Mouse (Mus musculus) embryonic facial prominence, embryonic 11.5 days (tissue): ENCODE results near the gene Lrsam1. TPM values are rescaled to one million over a fixed set of nuclear protein-coding genes. Genes with fewer than 3 reads are reported as not detected.

Experiments used
- ATAC-seq: fragments of 200-750 bp; cut with Nextera tagmentation; replicated peaks from 2 replicates; pipeline ENCODE4 v1.8.0; 2017; ENCODE audit warnings: low read depth; ENCODE audit not compliant: insufficient number of reproducible peaks, low FRiP score, low TSS enrichment
- DNase-seq: peaks from one replicate; pipeline ENCODE4 v3.0.0-alpha.2; 2015; ENCODE audit warnings: low spot score
- H3K27ac ChIP-seq: fragments of 300-500 bp; sonication (generic); replicated peaks from 2 replicates; pipeline ENCODE4 v1.5.1; 2014; ENCODE audit warnings: mild to moderate bottlenecking, low read depth, low read length, control low read depth
- H3K27me3 ChIP-seq: fragments of 300-500 bp; sonication (generic); 2 replicates; pipeline ENCODE4 v1.6.1; 2014; ENCODE audit warnings: mild to moderate bottlenecking, low read length, moderate library complexity, mixed read lengths; ENCODE audit not compliant: control insufficient read depth, insufficient read depth
- H3K36me3 ChIP-seq: fragments of 300-500 bp; sonication (generic); replicated peaks from 2 replicates; pipeline ENCODE4 v1.6.1; 2014; ENCODE audit warnings: low read depth, mild to moderate bottlenecking, low read length, moderate library complexity, mixed read lengths; ENCODE audit not compliant: control insufficient read depth, insufficient read depth
- H3K4me1 ChIP-seq: fragments of 300-500 bp; sonication (generic); 2 replicates; pipeline ENCODE4 v1.6.1; 2014; ENCODE audit warnings: low read length, mixed read lengths; ENCODE audit not compliant: control insufficient read depth, insufficient read depth
- H3K4me2 ChIP-seq: fragments of 300-500 bp; sonication (generic); 2 replicates; pipeline ENCODE4 v1.6.1; 2014; ENCODE audit warnings: low read depth, mild to moderate bottlenecking, control low read depth, low read length, moderate library complexity
- H3K4me3 ChIP-seq: fragments of 300-500 bp; sonication (generic); 2 replicates; pipeline ENCODE4 v1.5.1; 2014; ENCODE audit warnings: low read depth, low read length, control low read depth
- H3K9ac ChIP-seq: fragments of 300-500 bp; sonication (generic); replicated peaks from 2 replicates; pipeline ENCODE4 v1.6.1; 2014; ENCODE audit warnings: mild to moderate bottlenecking, control low read depth, low read length
- H3K9me3 ChIP-seq: fragments of 300-500 bp; sonication (generic); replicated peaks from 2 replicates; pipeline ENCODE4 v1.6.1; 2016; ENCODE audit warnings: mild to moderate bottlenecking, low read length, inconsistent platforms, mixed read lengths; ENCODE audit not compliant: control insufficient read depth
- WGBS: fragments of 180-500 bp; shearing (Covaris S2); extraction: QIAGEN DNeasy Blood & Tissue Kit; methylation state at CpG from one replicate; pipeline ENCODE4 v1.1.7; 2014; 5-methylcytosine and 5-hydroxymethylcytosine counted together
- polyA plus RNA-seq: library from polyadenylated mRNA; unstranded; fragments of >200 nt; fragmentation: Nextera tagmentation; extraction: Ambion mirVana; gene quantifications from 2 replicates; pipeline ENCODE4 v1.2.1, GENCODE M21; 2014

Gene Lrsam1
- polyA plus RNA-seq, 1 experiment from 2014 or later: 5.2 TPM

- Histone ChIP-seq H3K9ac (no peak overlapping the region; the same call in 1 of the 2 replicates), H3K4me1 (peaks cover 4% of the 10 kb centered on the region; the same call in 1 of the 2 replicates), H3K27me3 (no peaks in the 10 kb centered on the region), H3K4me2 (no peak overlapping the region; the same call in 1 of the 2 replicates), H3K4me3 (peak overlapping the region; percentile 92; the same call in 1 of the 2 replicates), H3K27ac (no peak overlapping the region), H3K9me3 (no peaks in the 10 kb centered on the region), H3K36me3 (peaks cover 10% of the 10 kb centered on the region)
- no peak for DNase-seq
- no peak for ATAC-seq
- WGBS: 85% methylated on average over 4 of the region's 4 CpGs
Measured at GRCm38 (mm10) chr2:32960273-32960672, 1.1 kb downstream of the Lrsam1 start.

GRCm38 (mm10) chr2:32957344-32957743 lies 4.1 kb downstream of the Lrsam1 start:
- WGBS: 53% methylated on average over 8 of the region's 8 CpGs
- ATAC-seq (no peak), DNase-seq (peak; percentile 28)
- Histone ChIP-seq H3K4me3 (no peak overlapping the region), H3K27ac (no peak overlapping the region), H3K4me1 (peaks cover 4% of the 10 kb centered on the region; the same call in 1 of the 2 replicates), H3K9ac (no peak overlapping the region), H3K4me2 (no peak overlapping the region), H3K27me3 (no peaks in the 10 kb centered on the region), H3K36me3 (no peaks in the 10 kb centered on the region; the same call in 1 of the 2 replicates), H3K9me3 (no peaks in the 10 kb centered on the region)

- 88% methylated on average over 2 of the region's 2 CpGs for WGBS
- H3K36me3 ChIP-seq: peaks cover 2% of the 10 kb centered on the region; the same call in 1 of the 2 replicates
- ATAC-seq: no peak
Measured at GRCm38 (mm10) chr2:32954581-32954980, 6.8 kb downstream of the Lrsam1 start.

GRCm38 (mm10) chr2:32947454-32947853 lies 14.0 kb downstream of the Lrsam1 start:
- H3K4me3 ChIP-seq: no peak overlapping the region
- no peaks in the 10 kb centered on the region for H3K4me1 ChIP-seq
- no peaks in the 10 kb centered on the region for H3K9me3 ChIP-seq
- DNase-seq (no peak), ATAC-seq (no peak)
- no peaks in the 10 kb centered on the region for H3K27me3 ChIP-seq
- H3K9ac ChIP-seq: no peak overlapping the region
- H3K36me3 ChIP-seq: 0 out of 2 replicates have a peak, but pooled peaks cover 2% of the 10 kb centered on the region
- no peak overlapping the region for H3K27ac ChIP-seq
- H3K4me2 ChIP-seq: no peak overlapping the region
- WGBS: 89% methylated on average over 11 of the region's 11 CpGs

More at GRCm38 (mm10) chr2:32954581-32954980, 6.8 kb downstream of the Lrsam1 start:
- Histone ChIP-seq H3K9me3 (no peaks in the 10 kb centered on the region), H3K27me3 (no peaks in the 10 kb centered on the region), H3K4me2 (no peak overlapping the region), H3K4me3 (no peak overlapping the region), H3K27ac (no peak overlapping the region), H3K4me1 (no peaks in the 10 kb centered on the region), H3K9ac (no peak overlapping the region)
- no peak for DNase-seq

GRCm38 (mm10) chr2:32940483-32940882 lies 20.9 kb downstream of the Lrsam1 start:
- no peak overlapping the region for H3K9ac ChIP-seq
- DNase-seq: no peak
- no peaks in the 10 kb centered on the region for H3K27me3 ChIP-seq
- no peak overlapping the region for H3K4me2 ChIP-seq
- no peak for ATAC-seq
- no peaks in the 10 kb centered on the region; the same call in 1 of the 2 replicates for H3K36me3 ChIP-seq
- no peak overlapping the region for H3K4me3 ChIP-seq
- 97% methylated on average over 4 of the region's 4 CpGs for WGBS
- no peaks in the 10 kb centered on the region for H3K4me1 ChIP-seq
- H3K9me3 ChIP-seq: no peaks in the 10 kb centered on the region
- H3K27ac ChIP-seq: no peak overlapping the region

- Histone ChIP-seq H3K4me3 (no peak overlapping the region), H3K27me3 (no peaks in the 10 kb centered on the region), H3K4me2 (no peak overlapping the region), H3K9me3 (no peaks in the 10 kb centered on the region), H3K4me1 (no peaks in the 10 kb centered on the region), H3K36me3 (no peaks in the 10 kb centered on the region; the same call in 1 of the 2 replicates), H3K9ac (no peak overlapping the region), H3K27ac (no peak overlapping the region)
- DNase-seq (peak; percentile 61), ATAC-seq (no peak)
- 55% methylated on average over 5 of the region's 5 CpGs for WGBS
Measured at GRCm38 (mm10) chr2:32939418-32939817, 22.0 kb downstream of the Lrsam1 start.

- ATAC-seq (no peak), DNase-seq (no peak)
- Histone ChIP-seq H3K4me1 (no peaks in the 10 kb centered on the region), H3K27ac (no peak overlapping the region), H3K4me2 (no peak overlapping the region), H3K36me3 (no peaks in the 10 kb centered on the region; the same call in 1 of the 2 replicates), H3K27me3 (no peaks in the 10 kb centered on the region), H3K9me3 (no peaks in the 10 kb centered on the region), H3K9ac (no peak overlapping the region), H3K4me3 (no peak overlapping the region)
- 90% methylated on average over 5 of the region's 5 CpGs for WGBS
Measured at GRCm38 (mm10) chr2:32938741-32939140, 22.7 kb downstream of the Lrsam1 start.

GRCm38 (mm10) chr2:32931730-32932129 lies 29.7 kb downstream of the Lrsam1 start:
- 85% methylated on average over 7 of the region's 7 CpGs for WGBS
- Histone ChIP-seq H3K9ac (no peak overlapping the region), H3K27ac (no peak overlapping the region), H3K36me3 (no peaks in the 10 kb centered on the region; the same call in 1 of the 2 replicates), H3K9me3 (no peaks in the 10 kb centered on the region), H3K4me1 (no peaks in the 10 kb centered on the region), H3K27me3 (no peaks in the 10 kb centered on the region), H3K4me3 (no peak overlapping the region), H3K4me2 (no peak overlapping the region)
- ATAC-seq (no peak), DNase-seq (no peak)
